Comparison of ENCODE assay signal across 8 mouse cellular contexts in genomic region chr10:127188465-127189115, GRCm38 (mm10). TPM values are rescaled to one million over a fixed set of nuclear protein-coding genes. Genes with fewer than 3 reads are reported as not detected.
DNase-seq lines count a peak whose midpoint lies in the region; ATAC-seq and TF ChIP-seq lines count a peak whose summit lies in the region.

No protein-coding gene starts in this region.

- H3K79me2 ChIP-seq in MEL (ENCODE audit: control insufficient read depth, insufficient read depth, low read length, poor library complexity) = peaks cover 7% of the 10 kb centered on the region; the same call in 1 of the 2 replicates

- under 1% methylated on average over 39 of the region's 46 CpGs for WGBS in intestine, postnatal 0 days
- WGBS in stomach, embryonic 14.5 days = 1% methylated on average over 45 of the region's 46 CpGs

- peak overlapping the region; percentile 82 to 96 for H3K4me3 ChIP-seq in MEL (ENCODE audit: control insufficient read depth in 1 of 2, insufficient read depth in 1 of 2, low read depth in 2 of 2, low read length in 2 of 2)
- H3K4me3 ChIP-seq in intestine, postnatal 0 days (ENCODE audit: low read depth, low read length) = peak overlapping the region; percentile 57
- H3K4me3 ChIP-seq in stomach, embryonic 14.5 days (ENCODE audit: low read depth, low read length) = peak overlapping the region; percentile 62

- ATAC-seq in intestine, postnatal 0 days = peak; percentile 47
- ATAC-seq in stomach, embryonic 14.5 days (ENCODE audit: insufficient number of reproducible peaks, insufficient read depth, low FRiP score, low read depth) = peak; percentile 82

- no peaks in the 10 kb centered on the region for H3K9me3 ChIP-seq in MEL (replicated peaks; ENCODE audit: insufficient read depth, low read length)
- no peaks in the 10 kb centered on the region for H3K9me3 ChIP-seq in intestine, postnatal 0 days (ENCODE audit: control insufficient read depth)
- H3K9me3 ChIP-seq in stomach, embryonic 14.5 days (ENCODE audit: control insufficient read depth, low read depth, low read length) = no peaks in the 10 kb centered on the region

- DNase-seq in adrenal gland, adult (ENCODE audit: inconsistent age in 2 of 2, low spot score in 1 of 2) = peak; percentile 71 to 90
- no peak for DNase-seq in adrenal gland, postnatal 4 days (ENCODE audit: low spot score in 2 of 2)
- peak; percentile 82 for DNase-seq in MEL (ENCODE audit: low read depth, low spot score)
- peak; percentile 31 to 75 for DNase-seq in cerebellum, postnatal 4 days (ENCODE audit: low spot score in 2 of 2)
- DNase-seq in gastrocnemius, postnatal 14 days = peak; percentile 71
- DNase-seq in lung, postnatal 14 days = peak; percentile 52

- intact Hi-C loops in gastrocnemius, postnatal 14 days (cut with DNase I; ENCODE audit: low total_unique reads) = no loop called here

- TF ChIP-seq RAD21 in MEL (IDR thresholded peaks at IDR 0.05; ENCODE audit: low read depth, low read length) = no peak

- peak overlapping the region; percentile 88 for H3K9ac ChIP-seq in MEL (ENCODE audit: control insufficient read depth, low read depth, low read length, poor library complexity, severe bottlenecking)
- peak overlapping the region; percentile 55 for H3K9ac ChIP-seq in intestine, postnatal 0 days (ENCODE audit: low read depth, low read length)
- peak overlapping the region; percentile 68 for H3K9ac ChIP-seq in stomach, embryonic 14.5 days (replicated peaks; ENCODE audit: low read depth, low read length)

- no peak for TF ChIP-seq CTCF in MEL (IDR thresholded peaks at IDR 0.05 in 2 of 3, conservative IDR thresholded peaks at IDR 0.05 in 1 of 3; ENCODE audit: control insufficient read depth in 1 of 3, insufficient read depth in 1 of 3, low read depth in 2 of 3, low read length in 3 of 3, poor library complexity in 1 of 3, severe bottlenecking in 1 of 3)
- no peak for TF ChIP-seq CTCF in intestine, postnatal 0 days (IDR thresholded peaks at IDR 0.05; ENCODE audit: low read depth)

- peak overlapping the region; percentile 96 for H3K27ac ChIP-seq in MEL (ENCODE audit: control insufficient read depth, low read depth, low read length)
- peak overlapping the region; percentile 36 for H3K27ac ChIP-seq in intestine, postnatal 0 days (ENCODE audit: low read depth, low read length)
- H3K27ac ChIP-seq in stomach, embryonic 14.5 days (ENCODE audit: low read length) = peak overlapping the region; percentile 94

- peak overlapping the region; percentile 81 for H3K4me2 ChIP-seq in intestine, postnatal 0 days (replicated peaks; ENCODE audit: low read depth)
- H3K4me2 ChIP-seq in stomach, embryonic 14.5 days (replicated peaks; ENCODE audit: low read depth, low read length) = peak overlapping the region; percentile 93

- TF ChIP-seq POLR2A in MEL (IDR thresholded peaks at IDR 0.05; ENCODE audit: control insufficient read depth in 1 of 2, insufficient read depth in 1 of 2, low read depth in 1 of 2, low read length in 2 of 2, poor library complexity in 1 of 2) = peak; percentile 41 to 60; a peak in 2 of 4 replicates

- H3K36me3 ChIP-seq in MEL (ENCODE audit: control insufficient read depth in 1 of 2, insufficient read depth in 2 of 2, low read length in 2 of 2) = peaks cover 0 to 27% of the 10 kb centered on the region in 2 experiments; a peak in 2 of 4 replicates
- peaks cover 14% of the 10 kb centered on the region; the same call in 1 of the 2 replicates for H3K36me3 ChIP-seq in intestine, postnatal 0 days (ENCODE audit: control insufficient read depth, insufficient read depth)
- peaks cover 2% of the 10 kb centered on the region; the same call in 1 of the 2 replicates for H3K36me3 ChIP-seq in stomach, embryonic 14.5 days (ENCODE audit: control insufficient read depth, insufficient read depth, low read length)

- no peak for TF ChIP-seq EP300 in MEL (IDR thresholded peaks at IDR 0.05; ENCODE audit: low read depth in 1 of 2, low read length in 2 of 2)

- H3K27me3 ChIP-seq in MEL (ENCODE audit: control insufficient read depth in 1 of 2, insufficient read depth in 2 of 2, low read length in 2 of 2) = no peaks in the 10 kb centered on the region
- peaks cover 29% of the 10 kb centered on the region for H3K27me3 ChIP-seq in intestine, postnatal 0 days (replicated peaks; ENCODE audit: control insufficient read depth, insufficient read depth, low read length)
- H3K27me3 ChIP-seq in stomach, embryonic 14.5 days (ENCODE audit: control insufficient read depth, insufficient read depth, low read length) = no peaks in the 10 kb centered on the region

- peaks cover 2 to 31% of the 10 kb centered on the region in 2 experiments; a peak in 3 of 4 replicates for H3K4me1 ChIP-seq in MEL (ENCODE audit: control insufficient read depth in 1 of 2, insufficient read depth in 2 of 2, low read length in 2 of 2)
- no peaks in the 10 kb centered on the region for H3K4me1 ChIP-seq in intestine, postnatal 0 days (replicated peaks; ENCODE audit: control insufficient read depth, insufficient read depth, low read length)
- peaks cover 16% of the 10 kb centered on the region; the same call in 1 of the 2 replicates for H3K4me1 ChIP-seq in stomach, embryonic 14.5 days (ENCODE audit: control insufficient read depth, insufficient read depth, low read length)

TF ChIP-seq in MEL, 35 proteins besides CTCF, POLR2A, EP300 and RAD21:
- peak; percentile 36 for TF ChIP-seq TCF12 (IDR thresholded peaks at IDR 0.05; ENCODE audit: low read depth, low read length)
- no peak for TF ChIP-seq TBP (IDR thresholded peaks at IDR 0.05; ENCODE audit: low read depth, low read length)

RNA-seq across cellular contexts. Expression of gene Arhgef25, which starts 1.3 kb away (rescaled TPM):
- total RNA-seq in adrenal gland, postnatal 4 days (2021) = 10 to 100 TPM; 34.7 to 45.3 TPM
- 16.9 and 18.3 TPM in 2 replicates for total RNA-seq in MEL (2012; rRNA removed)
- polyA plus RNA-seq in MEL (2012; ENCODE audit: insufficient read depth in 1 of 2, insufficient read length in 2 of 2, low read depth in 1 of 2, low replicate concordance in 2 of 2, missing spikeins in 1 of 2) = 10 to 100 TPM in 1 of 2 experiments, not detected in 1; 44.6 TPM
- total RNA-seq in gastrocnemius, postnatal 14 days (2021) = 10 to 100 TPM; 13.9 to 14.4 TPM
- polyA plus RNA-seq in intestine, postnatal 0 days (2015; fragmentation: Nextera tagmentation; extraction: Ambion mirVana) = 14.4 and 15.1 TPM in 2 replicates
- polyA plus RNA-seq in stomach, embryonic 14.5 days (2014; fragmentation: Nextera tagmentation; extraction: Ambion mirVana) = 64.0 and 71.1 TPM in 2 replicates

RNA-seq across cellular contexts. Expression of gene Dtx3, which starts 6.9 kb away (rescaled TPM):
- 100 to 1,000 TPM; 111 to 126 TPM for total RNA-seq in adrenal gland, postnatal 4 days (2021)
- total RNA-seq in MEL (2012; rRNA removed) = 24.1 and 30.5 TPM in 2 replicates
- 100 to 1,000 TPM in 1 of 2 experiments, not detected in 1; 107 TPM for polyA plus RNA-seq in MEL (2012; ENCODE audit: insufficient read depth in 1 of 2, insufficient read length in 2 of 2, low read depth in 1 of 2, low replicate concordance in 2 of 2, missing spikeins in 1 of 2)
- 10 to 100 TPM; 22.2 to 24.8 TPM for total RNA-seq in gastrocnemius, postnatal 14 days (2021)
- polyA plus RNA-seq in intestine, postnatal 0 days (2015; fragmentation: Nextera tagmentation; extraction: Ambion mirVana) = 22.2 and 24.6 TPM in 2 replicates
- 123 and 125 TPM in 2 replicates for polyA plus RNA-seq in stomach, embryonic 14.5 days (2014; fragmentation: Nextera tagmentation; extraction: Ambion mirVana)

RNA-seq across cellular contexts. Expression of gene Slc26a10, which starts 8.1 kb away (rescaled TPM):
- 1 to 10 TPM; 1.6 to 3.0 TPM for total RNA-seq in adrenal gland, postnatal 4 days (2021)
- 0.75 and 1.1 TPM in 2 replicates for total RNA-seq in MEL (2012; rRNA removed)
- polyA plus RNA-seq in MEL (2012; ENCODE audit: insufficient read depth in 1 of 2, insufficient read length in 2 of 2, low read depth in 1 of 2, low replicate concordance in 2 of 2, missing spikeins in 1 of 2) = 1 to 10 TPM in 1 of 2 experiments, not detected in 1; 1.3 TPM
- total RNA-seq in gastrocnemius, postnatal 14 days (2021) = 1 to 10 TPM; 3.7 to 7.6 TPM
- polyA plus RNA-seq in intestine, postnatal 0 days (2015; fragmentation: Nextera tagmentation; extraction: Ambion mirVana) = 0.52 and 0.65 TPM in 2 replicates
- polyA plus RNA-seq in stomach, embryonic 14.5 days (2014; fragmentation: Nextera tagmentation; extraction: Ambion mirVana) = 0.34 and 0.82 TPM in 2 replicates

RNA-seq across cellular contexts. Expression of gene Pip4k2c, which starts 22.8 kb away (rescaled TPM):
- total RNA-seq in adrenal gland, postnatal 4 days (2021) = 10 to 100 TPM; 37.5 to 39.8 TPM
- total RNA-seq in MEL (2012; rRNA removed) = 31.1 and 31.9 TPM in 2 replicates
- polyA plus RNA-seq in MEL (2012; ENCODE audit: insufficient read depth in 1 of 2, insufficient read length in 2 of 2, low read depth in 1 of 2, low replicate concordance in 2 of 2, missing spikeins in 1 of 2) = 10 to 100 TPM in 1 of 2 experiments, not detected in 1; 58.2 TPM
- 1 to 10 TPM; 6.3 to 7.6 TPM for total RNA-seq in gastrocnemius, postnatal 14 days (2021)
- polyA plus RNA-seq in intestine, postnatal 0 days (2015; fragmentation: Nextera tagmentation; extraction: Ambion mirVana) = 43.0 and 47.0 TPM in 2 replicates
- 22.7 and 22.9 TPM in 2 replicates for polyA plus RNA-seq in stomach, embryonic 14.5 days (2014; fragmentation: Nextera tagmentation; extraction: Ambion mirVana)

RNA-seq across cellular contexts. Expression of gene B4galnt1, which starts 23.6 kb away (rescaled TPM):
- total RNA-seq in adrenal gland, postnatal 4 days (2021) = 10 to 100 TPM; 10.6 to 11.7 TPM
- total RNA-seq in MEL (2012; rRNA removed) = 23.7 and 24.6 TPM in 2 replicates
- polyA plus RNA-seq in MEL (2012; ENCODE audit: insufficient read depth in 1 of 2, insufficient read length in 2 of 2, low read depth in 1 of 2, low replicate concordance in 2 of 2, missing spikeins in 1 of 2) = 10 to 100 TPM; 65.8 to 66.0 TPM
- 1 to 10 TPM; 1.5 to 1.9 TPM for total RNA-seq in gastrocnemius, postnatal 14 days (2021)
- polyA plus RNA-seq in intestine, postnatal 0 days (2015; fragmentation: Nextera tagmentation; extraction: Ambion mirVana) = 29.4 and 34.1 TPM in 2 replicates
- polyA plus RNA-seq in stomach, embryonic 14.5 days (2014; fragmentation: Nextera tagmentation; extraction: Ambion mirVana) = 27.7 and 29.4 TPM in 2 replicates

Comparison
In these comparisons a context has a peak if more than half of its experiments do, and no peak if none do; other contexts are left out.
1. DNase-seq: peak in adrenal gland, adult (2 of 2), MEL (single experiment), cerebellum, postnatal 4 days (2 of 2), gastrocnemius, postnatal 14 days (single experiment) and lung, postnatal 14 days (single experiment); none in adrenal gland, postnatal 4 days (0 of 2).
2. H3K27ac ChIP-seq: peak in every context shown above with its lines; median percentile 96 in MEL; 94 in stomach, embryonic 14.5 days; 36 in intestine, postnatal 0 days.
3. Peak in every context shown above with its lines, with median percentiles within 50 percentile points of each other: H3K4me3 ChIP-seq and H3K9ac ChIP-seq.